Mouse (Mus musculus): ENCODE measurements at regions not wholly inside any gene's neighbourhood (a gene's known extent, or its start where the extent isn't known, plus 50 kb on each side); places are given as distances from the start of the nearest gene placed in this dataset.

DNA sequence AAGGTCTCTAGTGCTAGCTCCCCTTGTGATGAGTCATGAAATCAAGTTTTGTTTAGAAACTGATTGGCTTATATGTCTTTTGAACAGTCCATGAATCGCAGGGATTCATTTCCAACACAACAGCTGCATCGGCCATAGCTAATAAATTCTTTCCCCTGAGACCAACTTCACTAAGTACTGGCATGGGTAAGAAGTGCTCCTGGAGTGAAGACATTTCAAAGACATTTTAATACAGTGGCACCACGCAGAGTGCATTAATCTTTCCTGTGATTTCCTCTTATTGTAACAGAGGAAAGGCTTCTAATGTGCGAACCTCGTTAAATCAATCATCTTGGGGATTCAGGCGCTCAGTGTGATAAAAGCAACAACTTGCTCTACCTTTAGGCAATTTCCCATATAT lies 103.0 kb downstream of the Cetn3 start:
- no peak for TF ChIP-seq POLR2A (IDR thresholded peaks at IDR 0.05; ENCODE audit: insufficient read depth, low read depth, low read length)
- TF ChIP-seq CTCF (IDR thresholded peaks at IDR 0.05): no peak

All from heart, adult 2 months (tissue).